In the genomic region with DNA sequence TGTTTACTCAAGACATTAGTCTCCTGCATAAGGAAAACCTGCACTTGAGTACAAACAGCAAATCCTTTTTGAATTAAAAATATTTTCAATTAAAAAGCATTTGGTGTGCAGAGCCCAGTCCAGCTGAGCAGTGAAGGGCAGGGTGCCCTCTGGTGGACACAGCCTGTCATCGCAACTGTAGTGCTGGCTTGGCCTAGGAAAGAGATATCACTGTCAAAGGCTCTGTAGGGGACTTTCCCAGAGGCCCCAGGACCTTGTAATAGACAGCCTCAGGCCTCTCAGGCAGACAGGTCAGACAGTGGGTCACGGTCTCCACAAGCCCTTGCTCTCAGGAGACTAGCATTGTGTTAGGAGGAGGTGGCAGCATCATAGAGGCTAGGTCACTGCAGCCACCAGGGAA, we compare ENCODE assay signal across 8 mouse cellular contexts.
DNase-seq lines count a peak whose midpoint lies in the region; ATAC-seq and TF ChIP-seq lines count a peak whose summit lies in the region.

No protein-coding gene starts in this region.

- no peak overlapping the region for H3K4me2 ChIP-seq in heart, postnatal 0 days (ENCODE audit: low read depth, low read length)
- H3K4me2 ChIP-seq in heart, embryonic 11.5 days, result no peak overlapping the region
- H3K4me2 ChIP-seq in hindbrain, embryonic 11.5 days (replicated peaks; ENCODE audit: low read depth, low read length), result no peak overlapping the region
- H3K4me2 ChIP-seq in midbrain, embryonic 14.5 days (ENCODE audit: low read length), result no peak overlapping the region

- no peak for ATAC-seq in heart, postnatal 0 days (ENCODE audit: insufficient read depth, low read depth)
- no peak for ATAC-seq in heart, embryonic 11.5 days (replicated peaks; ENCODE audit: insufficient number of reproducible peaks, low FRiP score, low TSS enrichment)
- peak; percentile 20; the same call in 1 of the 2 replicates for ATAC-seq in hindbrain, embryonic 11.5 days (ENCODE audit: low FRiP score)
- no peak for ATAC-seq in midbrain, embryonic 14.5 days (ENCODE audit: low FRiP score, low TSS enrichment)

- H3K4me1 ChIP-seq in heart, postnatal 0 days (ENCODE audit: control insufficient read depth, insufficient read depth), result no peaks in the 10 kb centered on the region
- H3K4me1 ChIP-seq in heart, embryonic 11.5 days (ENCODE audit: control insufficient read depth, insufficient read depth, low read length), result no peaks in the 10 kb centered on the region
- no peaks in the 10 kb centered on the region for H3K4me1 ChIP-seq in hindbrain, embryonic 11.5 days (replicated peaks; ENCODE audit: control insufficient read depth, insufficient read depth, low read length)
- H3K4me1 ChIP-seq in midbrain, embryonic 14.5 days (ENCODE audit: control insufficient read depth, insufficient read depth, low read length), result 0 out of 2 replicates have a peak, but pooled peaks cover 3% of the 10 kb centered on the region

- peak; percentile 82 for TF ChIP-seq CTCF in heart, postnatal 0 days (IDR thresholded peaks at IDR 0.05; ENCODE audit: low read depth)

- no peak overlapping the region for H3K27ac ChIP-seq in heart, postnatal 0 days (ENCODE audit: low read depth)
- no peak overlapping the region for H3K27ac ChIP-seq in heart, embryonic 11.5 days (ENCODE audit: low read depth, low read length)
- H3K27ac ChIP-seq in hindbrain, embryonic 11.5 days (ENCODE audit: low read depth, low read length), result no peak overlapping the region
- H3K27ac ChIP-seq in midbrain, embryonic 14.5 days (replicated peaks; ENCODE audit: low read depth, low read length), result peak overlapping the region; percentile 52; the same call in 1 of the 2 replicates

- peak; percentile 32 for DNase-seq in heart, postnatal 0 days (ENCODE audit: low spot score)
- peak; percentile 77 for DNase-seq in adrenal gland, postnatal 14 days
- peak; percentile 69 for DNase-seq in embryo, embryonic 9.5 days (ENCODE audit: extremely low spot score)
- peak; percentile 86 for DNase-seq in hindbrain, embryonic 11.5 days (ENCODE audit: low spot score)
- DNase-seq in left cerebral cortex, postnatal 14 days (ENCODE audit: low spot score in 2 of 2), result peak; percentile 70 to 84
- peak; percentile 88 for DNase-seq in midbrain, embryonic 14.5 days
- peak; percentile 57 to 76 for DNase-seq in spleen, postnatal 10 days (ENCODE audit: low spot score in 2 of 2)

- no peaks in the 10 kb centered on the region for H3K27me3 ChIP-seq in heart, postnatal 0 days (ENCODE audit: control insufficient read depth, insufficient read depth, low read length)
- H3K27me3 ChIP-seq in heart, embryonic 11.5 days (ENCODE audit: control insufficient read depth, insufficient read depth, low read length), result no peaks in the 10 kb centered on the region
- no peaks in the 10 kb centered on the region for H3K27me3 ChIP-seq in hindbrain, embryonic 11.5 days (ENCODE audit: control insufficient read depth, insufficient read depth, low read length)
- H3K27me3 ChIP-seq in midbrain, embryonic 14.5 days (ENCODE audit: control insufficient read depth, insufficient read depth, low read length), result no peaks in the 10 kb centered on the region

- H3K9ac ChIP-seq in heart, postnatal 0 days (replicated peaks; ENCODE audit: low read depth, low read length), result no peak overlapping the region
- H3K9ac ChIP-seq in heart, embryonic 11.5 days (ENCODE audit: low read depth, low read length), result no peak overlapping the region
- H3K9ac ChIP-seq in hindbrain, embryonic 11.5 days (ENCODE audit: low read depth, low read length), result no peak overlapping the region
- no peak overlapping the region for H3K9ac ChIP-seq in midbrain, embryonic 14.5 days (replicated peaks; ENCODE audit: low read length)

- intact Hi-C loops in left cerebral cortex, postnatal 14 days (cut with DNase I), result no loop called here

- no peak overlapping the region for H3K4me3 ChIP-seq in heart, postnatal 0 days (ENCODE audit: low read depth, low read length)
- H3K4me3 ChIP-seq in heart, embryonic 11.5 days (ENCODE audit: low read depth, low read length), result no peak overlapping the region
- no peak overlapping the region for H3K4me3 ChIP-seq in hindbrain, embryonic 11.5 days (ENCODE audit: low read depth, low read length)
- H3K4me3 ChIP-seq in midbrain, embryonic 14.5 days (replicated peaks; ENCODE audit: low read depth, low read length), result no peak overlapping the region

- 2% methylated on average over 2 of the region's 2 CpGs for WGBS in heart, postnatal 0 days
- 13% methylated on average over 2 of the region's 2 CpGs for WGBS in heart, embryonic 11.5 days (ENCODE audit: insufficient replicate concordance)
- WGBS in hindbrain, embryonic 11.5 days, result 2% methylated on average over 2 of the region's 2 CpGs
- 2% methylated on average over 2 of the region's 2 CpGs for WGBS in midbrain, embryonic 14.5 days

- no peak for TF ChIP-seq EP300 in heart, postnatal 0 days (IDR thresholded peaks at IDR 0.05; ENCODE audit: low read depth)

- peaks cover 8% of the 10 kb centered on the region; the same call in 1 of the 2 replicates for H3K36me3 ChIP-seq in heart, postnatal 0 days (replicated peaks; ENCODE audit: control insufficient read depth, insufficient read depth, low read length)
- no peaks in the 10 kb centered on the region for H3K36me3 ChIP-seq in heart, embryonic 11.5 days (ENCODE audit: control insufficient read depth, insufficient read depth, low read length)
- 0 out of 2 replicates have a peak, but pooled peaks cover 5% of the 10 kb centered on the region for H3K36me3 ChIP-seq in hindbrain, embryonic 11.5 days (ENCODE audit: control insufficient read depth, insufficient read depth, low read length)
- peaks cover 29% of the 10 kb centered on the region for H3K36me3 ChIP-seq in midbrain, embryonic 14.5 days (ENCODE audit: control insufficient read depth, insufficient read depth, low read length)

- H3K9me3 ChIP-seq in heart, postnatal 0 days (replicated peaks; ENCODE audit: control insufficient read depth, low read length), result no peaks in the 10 kb centered on the region
- no peaks in the 10 kb centered on the region for H3K9me3 ChIP-seq in heart, embryonic 11.5 days (replicated peaks; ENCODE audit: control insufficient read depth, low read length)
- no peaks in the 10 kb centered on the region for H3K9me3 ChIP-seq in hindbrain, embryonic 11.5 days (ENCODE audit: control insufficient read depth, low read length)
- H3K9me3 ChIP-seq in midbrain, embryonic 14.5 days (ENCODE audit: control insufficient read depth, low read length), result no peaks in the 10 kb centered on the region

Comparison
In these comparisons a context has a peak if more than half of its experiments do, and no peak if none do; other contexts are left out.
1. DNase-seq: peak in every context shown above with its lines; median percentile 88 in midbrain, embryonic 14.5 days; 86 in hindbrain, embryonic 11.5 days; 77 in adrenal gland, postnatal 14 days; 77 in left cerebral cortex, postnatal 14 days; 69 in embryo, embryonic 9.5 days; 66 in spleen, postnatal 10 days; 32 in heart, postnatal 0 days.